13 mouse cellular contexts compared by ENCODE assay signal in genomic region chr12:108395285-108395660, GRCm38 (mm10). TPM values are rescaled to one million over a fixed set of nuclear protein-coding genes. Genes with fewer than 3 reads are reported as not detected.
DNase-seq lines count a peak whose midpoint lies in the region; ATAC-seq and TF ChIP-seq lines count a peak whose summit lies in the region.
"Had no signal": no experiment of that assay in that cellular context is flagged by ENCODE, and none has a peak within 500 bp of the region (broad histone marks: within the 10 kb centered on the region; RNA-seq: fewer than 3 reads in every experiment).

No protein-coding gene starts in this region.

- H3K9ac ChIP-seq in hindbrain, embryonic 13.5 days: no peak overlapping the region
- H3K9ac ChIP-seq: liver, embryonic 15.5 days had no signal

- no peaks in the 10 kb centered on the region for H3K79me2 ChIP-seq in myocyte (ENCODE audit: control insufficient read depth, insufficient read depth)

- no peak for TF ChIP-seq CTCF in left cerebral cortex, adult 2 months (IDR thresholded peaks at IDR 0.05)
- no peak for TF ChIP-seq CTCF in gastrocnemius, adult 2 months (IDR thresholded peaks at IDR 0.05)

- H3ac ChIP-seq in myocyte (ENCODE audit: control insufficient read depth, insufficient read length): no peak overlapping the region

- intact Hi-C loops in left cerebral cortex, adult 2 months (cut with DNase I): no loop called here
- intact Hi-C loops in gastrocnemius, adult 2 months (cut with DNase I): no loop called here

- no peak for DNase-seq in left cerebral cortex, adult 2 months (ENCODE audit: extremely low spot score in 1 of 2, low spot score in 2 of 2)
- DNase-seq in left cerebral cortex, adult 8-10 months (ENCODE audit: low spot score in 2 of 2): no peak
- DNase-seq in forebrain, embryonic 10.5 days (ENCODE audit: extremely low spot score, low spot score): no peak
- DNase-seq in spleen, adult 12 weeks (ENCODE audit: low spot score): no peak
- DNase-seq in kidney, adult 11 months: no peak
- no peak for DNase-seq in gastrocnemius, adult 2 months
- DNase-seq: heart, postnatal 14 days had no signal

- 79% methylated on average over 6 of the region's 6 CpGs for WGBS in forebrain, embryonic 10.5 days
- WGBS in hindbrain, embryonic 13.5 days: 72% methylated on average over 6 of the region's 6 CpGs

- H3K27ac ChIP-seq in left cerebral cortex, adult 2 months: peak overlapping the region; percentile 86
- peak overlapping the region; percentile 90 for H3K27ac ChIP-seq in forebrain, embryonic 10.5 days
- H3K27ac ChIP-seq in hindbrain, embryonic 13.5 days: peak overlapping the region; percentile 86
- no peak overlapping the region for H3K27ac ChIP-seq in gastrocnemius, adult 2 months
- H3K27ac ChIP-seq: liver, embryonic 15.5 days had no signal

- H3K27me3 ChIP-seq in forebrain, embryonic 10.5 days (ENCODE audit: poor library complexity, severe bottlenecking): no peaks in the 10 kb centered on the region
- H3K27me3 ChIP-seq in hindbrain, embryonic 13.5 days: no peaks in the 10 kb centered on the region; the same call in 1 of the 2 replicates
- no peaks in the 10 kb centered on the region for H3K27me3 ChIP-seq in myocyte (ENCODE audit: control insufficient read depth, insufficient read depth, insufficient read length)
- H3K27me3 ChIP-seq: liver, embryonic 15.5 days had no signal

- H3K4me2 ChIP-seq in hindbrain, embryonic 13.5 days: no peak overlapping the region
- peak overlapping the region; percentile 77 for H3K4me2 ChIP-seq in myocyte (ENCODE audit: low read depth)
- H3K4me2 ChIP-seq: liver, embryonic 15.5 days had no signal

- H3K4me3 ChIP-seq in left cerebral cortex, adult 2 months: no peak overlapping the region
- H3K4me3 ChIP-seq in forebrain, embryonic 10.5 days: peak overlapping the region; percentile 3; the same call in 1 of the 2 replicates
- H3K4me3 ChIP-seq in hindbrain, embryonic 13.5 days: no peak overlapping the region
- H3K4me3 ChIP-seq in myocyte: no peak overlapping the region
- no peak overlapping the region for H3K4me3 ChIP-seq in gastrocnemius, adult 2 months
- H3K4me3 ChIP-seq: erythroblast, embryonic 14.5 days; liver, embryonic 15.5 days had no signal

- peak; percentile 10 for TF ChIP-seq POLR2A in myocyte (IDR thresholded peaks at IDR 0.05; ENCODE audit: insufficient read length, low read depth)

- H3K36me3 ChIP-seq in forebrain, embryonic 10.5 days (replicated peaks): no peaks in the 10 kb centered on the region
- H3K36me3 ChIP-seq in hindbrain, embryonic 13.5 days: no peaks in the 10 kb centered on the region
- no peaks in the 10 kb centered on the region for H3K36me3 ChIP-seq in myocyte (ENCODE audit: control insufficient read depth, insufficient read depth)
- H3K36me3 ChIP-seq: liver, embryonic 15.5 days had no signal

- no peak for ATAC-seq in hindbrain, embryonic 13.5 days (ENCODE audit: low FRiP score)

- no peaks in the 10 kb centered on the region for H3K9me3 ChIP-seq in forebrain, embryonic 10.5 days
- no peaks in the 10 kb centered on the region for H3K9me3 ChIP-seq in hindbrain, embryonic 13.5 days
- H3K9me3 ChIP-seq: liver, embryonic 15.5 days had no signal

- H3K4me1 ChIP-seq in forebrain, embryonic 10.5 days: peaks cover 62% of the 10 kb centered on the region
- H3K4me1 ChIP-seq in hindbrain, embryonic 13.5 days (replicated peaks): peaks cover 41% of the 10 kb centered on the region
- H3K4me1 ChIP-seq: liver, embryonic 15.5 days had no signal

TF ChIP-seq in myocyte, 11 proteins besides CTCF, POLR2A, EP300 and RAD21:
- no peak for TF ChIP-seq E2F4 (IDR thresholded peaks at IDR 0.05; ENCODE audit: insufficient read depth)
- no peak for TF ChIP-seq USF1 (IDR thresholded peaks at IDR 0.05; ENCODE audit: low read depth)
- no peak for TF ChIP-seq POLR2AphosphoS2 (IDR thresholded peaks at IDR 0.05; ENCODE audit: insufficient read length, low read depth)
- peak in 2 of 3 experiments; percentile 19 to 61 for TF ChIP-seq MYOG (IDR thresholded peaks at IDR 0.05; ENCODE audit: control insufficient read depth in 1 of 3, insufficient read depth in 1 of 3, insufficient read length in 2 of 3, low read depth in 2 of 3)
- no peak for TF ChIP-seq TCF12 (IDR thresholded peaks at IDR 0.05; ENCODE audit: insufficient read depth, poor library complexity, severe bottlenecking)
- TF ChIP-seq REST (IDR thresholded peaks at IDR 0.05; ENCODE audit: insufficient read depth, insufficient read length): no peak
- peak in 2 of 3 experiments; percentile 28 to 64 for TF ChIP-seq MYOD1 (IDR thresholded peaks at IDR 0.05; ENCODE audit: control insufficient read depth in 1 of 3, insufficient read length in 2 of 3, low read depth in 2 of 3)

RNA-seq across cellular contexts. Expression of gene Eml1, which starts 24.5 kb away (rescaled TPM):
- 10 to 100 TPM; 65.7 to 68.2 TPM for total RNA-seq in left cerebral cortex, adult 2 months (2021)
- total RNA-seq in left cerebral cortex, adult 8-10 months (2022): 10 to 100 TPM; 60.1 to 66.2 (median 60.8) TPM
- polyA plus RNA-seq in forebrain, embryonic 10.5 days (2016; fragmentation: Nextera tagmentation; extraction: Ambion mirVana): 95.1 and 102 TPM in 2 replicates
- polyA plus RNA-seq in hindbrain, embryonic 13.5 days (2015; fragmentation: Nextera tagmentation; extraction: Ambion mirVana): 58.7 and 61.9 TPM in 2 replicates
- polyA plus RNA-seq in myocyte (2012; fragmentation: generic; extraction: Trizol): 33.4 TPM
- 100 to 1,000 TPM in 1 of 2 experiments, 10 to 100 TPM in 1; 93.4 to 111 TPM for total RNA-seq in gastrocnemius, adult 2 months (2021)
- total RNA-seq: CH12.LX; granulocyte monocyte progenitor cell, adult 5-6 weeks had no signal
